Mouse (Mus musculus): Measurements from ENCODE around the gene Unc45b. TPM values are rescaled to one million over a fixed set of nuclear protein-coding genes. Genes with fewer than 3 reads are reported as not detected.

Unc45b gene
- polyA plus RNA-seq, 1 experiment: 99.6 TPM

DNA sequence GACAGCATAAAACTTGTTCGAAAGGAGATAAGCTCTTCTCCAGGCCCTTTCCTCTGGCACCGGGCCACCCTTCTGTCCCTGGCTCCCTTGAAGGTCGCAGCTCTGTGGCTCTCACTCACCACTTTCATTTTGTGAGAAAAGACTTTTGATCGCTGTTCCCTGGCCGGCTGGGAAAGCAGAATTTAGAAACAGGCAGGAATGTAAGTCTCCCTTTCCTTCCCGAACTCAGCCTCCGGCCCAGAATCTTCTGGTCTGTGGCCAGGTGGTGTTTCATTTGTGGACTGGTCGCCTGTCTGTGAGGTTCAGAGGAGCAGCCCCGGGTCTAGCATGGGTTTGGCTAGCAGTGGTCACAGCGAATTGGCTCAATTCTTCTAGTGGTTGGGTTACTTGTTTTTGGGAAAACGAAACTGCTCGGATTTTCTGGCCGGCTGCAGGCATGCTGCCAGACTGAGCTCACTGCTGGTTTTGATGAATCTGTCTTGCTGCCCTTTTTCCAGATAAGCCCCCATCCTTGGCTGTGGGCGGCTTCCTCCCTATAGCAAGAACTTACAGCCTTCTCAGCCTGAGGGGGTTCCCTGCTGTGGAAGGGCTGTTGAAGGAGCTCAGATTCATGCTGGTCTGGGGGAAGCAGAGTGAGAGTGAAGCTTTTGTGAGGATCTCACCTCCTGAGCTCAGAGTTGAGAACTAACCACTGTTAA lies 81.3 kb downstream of the Unc45b start, which contains the start of gene Slfn9:
Gene Slfn9, minus strand, starts transcription at position 362 of the 698 bp plus-strand sequence.
- peak within 1 kb of the TSS; percentile 78 for H3K4me2 ChIP-seq (ENCODE audit: low read depth)

More for the DNA sequence above, 81.3 kb downstream of the Unc45b start, which contains the start of gene Slfn9:
- no peak within 1 kb of the TSS for H3ac ChIP-seq (ENCODE audit: control insufficient read depth, insufficient read length)
- H3K36me3 ChIP-seq (ENCODE audit: control insufficient read depth, insufficient read depth): no peaks in the 10 kb centered on the region
- H3K4me3 ChIP-seq: peak within 1 kb of the TSS; percentile 28
- no peaks in the 10 kb centered on the region for H3K79me2 ChIP-seq (ENCODE audit: control insufficient read depth, insufficient read depth)
- no peaks in the 10 kb centered on the region for H3K27me3 ChIP-seq (ENCODE audit: control insufficient read depth, insufficient read depth, insufficient read length)
- TF ChIP-seq USF1 (IDR thresholded peaks at IDR 0.05; ENCODE audit: low read depth) (no peak), REST (IDR thresholded peaks at IDR 0.05; ENCODE audit: insufficient read depth, insufficient read length) (no peak), CEBPB (IDR thresholded peaks at IDR 0.05; ENCODE audit: insufficient read depth, poor library complexity, severe bottlenecking) (no peak), TCF12 (IDR thresholded peaks at IDR 0.05; ENCODE audit: insufficient read depth, poor library complexity, severe bottlenecking) (no peak), E2F4 (IDR thresholded peaks at IDR 0.05; ENCODE audit: insufficient read depth) (no peak), POLR2A (IDR thresholded peaks at IDR 0.05; ENCODE audit: insufficient read length, low read depth) (no peak), MYOD1 (IDR thresholded peaks at IDR 0.05; ENCODE audit: control insufficient read depth in 1 of 3, insufficient read length in 2 of 3, low read depth in 2 of 3) (no peak), TCF3 (IDR thresholded peaks at IDR 0.05; ENCODE audit: insufficient read length, low read depth) (no peak), POLR2AphosphoS2 (IDR thresholded peaks at IDR 0.05; ENCODE audit: insufficient read length, low read depth) (no peak), SRF (IDR thresholded peaks at IDR 0.05; ENCODE audit: control insufficient read depth, insufficient read length, low read depth) (no peak), MAX (IDR thresholded peaks at IDR 0.05; ENCODE audit: low read depth) (no peak), MYOG (IDR thresholded peaks at IDR 0.05; ENCODE audit: control insufficient read depth in 1 of 3, insufficient read depth in 1 of 3, insufficient read length in 2 of 3, low read depth in 2 of 3) (no peak)

Other genes with a start within 250 kb of the Unc45b start
- gene Cct6b, start 146.2 kb upstream of the Unc45b start, polyA plus RNA-seq (2012; fragmentation: generic; extraction: Trizol): 0.30 TPM
- 13.2 TPM for gene Zfp830, start 146.2 kb upstream of the Unc45b start, polyA plus RNA-seq (2012; fragmentation: generic; extraction: Trizol)
- 16.7 TPM for gene Lig3, start 129.4 kb upstream of the Unc45b start, polyA plus RNA-seq (2012; fragmentation: generic; extraction: Trizol)
- 1.8 TPM for gene Rffl, start 39.3 kb upstream of the Unc45b start, polyA plus RNA-seq (2012; fragmentation: generic; extraction: Trizol)
- 9.1 TPM for gene Rad51d, start 19.9 kb upstream of the Unc45b start, polyA plus RNA-seq (2012; fragmentation: generic; extraction: Trizol)
- 0.04 TPM for gene Fndc8, start 18.4 kb upstream of the Unc45b start, polyA plus RNA-seq (2012; fragmentation: generic; extraction: Trizol)
- 33.7 TPM for gene Nle1, start 2.1 kb upstream of the Unc45b start, polyA plus RNA-seq (2012; fragmentation: generic; extraction: Trizol)
- 0.11 TPM for gene Slfn5, start 40.8 kb downstream of the Unc45b start, polyA plus RNA-seq (2012; fragmentation: generic; extraction: Trizol)
- 0.22 TPM for gene Slfn9, start 81.3 kb downstream of the Unc45b start, polyA plus RNA-seq (2012; fragmentation: generic; extraction: Trizol)
- gene Slfn8, start 110.3 kb downstream of the Unc45b start, polyA plus RNA-seq (2012; fragmentation: generic; extraction: Trizol): not detected
- gene Slfn2, start 154.6 kb downstream of the Unc45b start, polyA plus RNA-seq (2012; fragmentation: generic; extraction: Trizol): 0.11 TPM
- not detected for gene Slfn1, start 206.3 kb downstream of the Unc45b start, polyA plus RNA-seq (2012; fragmentation: generic; extraction: Trizol)

Data from myocyte (in vitro differentiated cells).